ENCODE assay signal across 23 mouse cellular contexts in the genomic region with DNA sequence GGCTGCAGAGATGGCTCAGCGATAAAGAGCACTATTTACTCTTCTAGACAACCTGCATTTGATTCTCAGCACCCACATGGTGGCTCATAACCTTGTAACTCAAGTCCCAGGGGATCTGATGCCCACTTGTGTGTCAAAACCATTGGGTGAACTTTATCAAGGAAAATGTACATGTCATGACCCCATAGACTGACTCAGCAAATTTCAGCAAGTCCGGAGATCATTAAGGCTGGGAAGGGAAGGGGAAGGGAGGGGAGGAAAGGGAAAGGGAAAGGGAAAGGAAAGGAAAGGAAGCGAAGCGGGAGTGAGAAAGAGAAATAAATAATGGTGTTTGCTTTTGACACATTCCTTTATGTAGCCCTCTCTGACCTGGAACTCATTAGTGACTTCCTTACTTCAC. TPM values are rescaled to one million over a fixed set of nuclear protein-coding genes. Genes with fewer than 3 reads are reported as not detected.
A peak's percentile ranks its signal among the peaks of the same experiment; 100 is the strongest.
DNase-seq lines count a peak whose midpoint lies in the region; ATAC-seq and TF ChIP-seq lines count a peak whose summit lies in the region.
"Had no signal": no experiment of that assay in that cellular context is flagged by ENCODE, and none has a peak within 500 bp of the region (broad histone marks: within the 10 kb centered on the region; RNA-seq: fewer than 3 reads in every experiment).

No protein-coding gene starts in this region.

- DNase-seq in CH12.LX (ENCODE audit: extremely low read depth) = no peak
- DNase-seq in liver, embryonic 13.5 days = no peak
- no peak for DNase-seq in liver, postnatal 0 days
- DNase-seq in layer of hippocampus, adult 2 months (ENCODE audit: low spot score in 2 of 2) = no peak
- no peak for DNase-seq in adrenal gland, postnatal 25 days
- DNase-seq in right cerebral cortex, adult 18-20 months = no peak
- DNase-seq: adrenal gland, postnatal 10 days; cerebellum, adult 11-12 months; cerebellum, adult 9-10 months; cerebellum, postnatal 25 days; forebrain, postnatal 0 days; gastrocnemius, postnatal 14 days; heart, postnatal 36 days had no signal

- no peak for TF ChIP-seq POLR2A in CH12.LX (IDR thresholded peaks at IDR 0.05; ENCODE audit: low read depth, low read length)

- dilution Hi-C loops in CH12.LX (cut with MboI; ENCODE audit: extremely low pct_ligation_motif_present, extremely low pct_unique_long_range_greater_than_20kb, low sequenced_read_pairs) = no loop called here

- 87% methylated on average over 4 of the region's 4 CpGs for WGBS in liver, embryonic 13.5 days (ENCODE audit: insufficient replicate concordance)
- WGBS in liver, postnatal 0 days (ENCODE audit: insufficient replicate concordance) = 81% methylated on average over 4 of the region's 4 CpGs

- in situ Hi-C loops in CH12.LX (cut with MboI; ENCODE audit: low pct_ligation_motif_present, low pct_unique_long_range_greater_than_20kb, low sequenced_read_pairs) = no loop called here

- no peak for TF ChIP-seq CTCF in CH12.LX (conservative IDR thresholded peaks at IDR 0.05 in 1 of 2, IDR thresholded peaks at IDR 0.05 in 1 of 2; ENCODE audit: low read depth in 2 of 2, low read length in 2 of 2)
- no peak for TF ChIP-seq CTCF in liver, postnatal 0 days (IDR thresholded peaks at IDR 0.05; ENCODE audit: low read depth)
- TF ChIP-seq CTCF in layer of hippocampus, adult 2 months (conservative IDR thresholded peaks at IDR 0.05) = no peak

- H3K79me2 ChIP-seq in CH12.LX (replicated peaks; ENCODE audit: control insufficient read depth, extremely low read depth, insufficient read depth, poor library complexity, severe bottlenecking) = no peaks in the 10 kb centered on the region

- no peak for TF ChIP-seq EP300 in CH12.LX (IDR thresholded peaks at IDR 0.05; ENCODE audit: low read length)
- no peak for TF ChIP-seq EP300 in liver, postnatal 0 days (IDR thresholded peaks at IDR 0.05; ENCODE audit: low read depth)

- no peak overlapping the region for H3K4me2 ChIP-seq in CH12.LX (ENCODE audit: insufficient read depth, low read depth, poor library complexity, severe bottlenecking)
- no peak overlapping the region for H3K4me2 ChIP-seq in liver, embryonic 13.5 days
- H3K4me2 ChIP-seq in liver, postnatal 0 days (ENCODE audit: low read depth, low read length) = no peak overlapping the region
- H3K4me2 ChIP-seq: embryonic facial prominence, embryonic 12.5 days; forebrain, embryonic 13.5 days; hindbrain, embryonic 15.5 days had no signal

- peaks cover 2 to 26% of the 10 kb centered on the region in 2 experiments; a peak in 2 of 4 replicates for H3K4me1 ChIP-seq in CH12.LX (ENCODE audit: control insufficient read depth in 1 of 2, insufficient read depth in 2 of 2)
- peaks cover 37% of the 10 kb centered on the region for H3K4me1 ChIP-seq in liver, embryonic 13.5 days (replicated peaks)
- peaks cover 27% of the 10 kb centered on the region for H3K4me1 ChIP-seq in liver, postnatal 0 days (ENCODE audit: insufficient read depth)
- H3K4me1 ChIP-seq: hindbrain, embryonic 15.5 days had no signal

- H3K4me3 ChIP-seq in CH12.LX (replicated peaks in 1 of 3; ENCODE audit: low read depth in 2 of 3, low read length in 2 of 3, poor library complexity in 1 of 3) = no peak overlapping the region
- no peak overlapping the region for H3K4me3 ChIP-seq in liver, embryonic 13.5 days (replicated peaks)
- H3K4me3 ChIP-seq in liver, postnatal 0 days (ENCODE audit: low read depth, low read length) = no peak overlapping the region
- no peak overlapping the region for H3K4me3 ChIP-seq in layer of hippocampus, adult 2 months
- H3K4me3 ChIP-seq: embryonic facial prominence, embryonic 12.5 days; forebrain, embryonic 13.5 days; heart, embryonic 13.5 days; hindbrain, embryonic 15.5 days had no signal

- H3K36me3 ChIP-seq in CH12.LX (replicated peaks in 1 of 2; ENCODE audit: control insufficient read depth in 1 of 2, insufficient read depth in 1 of 2, low read length in 1 of 2) = peaks cover 17 to 55% of the 10 kb centered on the region in 2 experiments
- peaks cover 11% of the 10 kb centered on the region for H3K36me3 ChIP-seq in liver, embryonic 13.5 days
- peaks cover 12% of the 10 kb centered on the region for H3K36me3 ChIP-seq in liver, postnatal 0 days (replicated peaks; ENCODE audit: insufficient read depth, low read length)
- H3K36me3 ChIP-seq: embryonic facial prominence, embryonic 12.5 days had no signal

- H3K9me3 ChIP-seq in CH12.LX (replicated peaks; ENCODE audit: low read length) = no peaks in the 10 kb centered on the region
- H3K9me3 ChIP-seq in liver, embryonic 13.5 days (replicated peaks) = no peaks in the 10 kb centered on the region
- H3K9me3 ChIP-seq in liver, postnatal 0 days (ENCODE audit: low read length) = no peaks in the 10 kb centered on the region
- H3K9me3 ChIP-seq: embryonic facial prominence, embryonic 12.5 days; forebrain, embryonic 13.5 days; G1E; heart, embryonic 13.5 days; hindbrain, embryonic 15.5 days had no signal

- TF ChIP-seq RAD21 in CH12.LX (IDR thresholded peaks at IDR 0.05; ENCODE audit: low read depth, low read length) = no peak

- ATAC-seq in erythroblast, adult 5-6 weeks (replicated peaks; ENCODE audit: low FRiP score, poor library complexity, severe bottlenecking) = peak; percentile 35; the same call in 1 of the 2 replicates
- ATAC-seq in liver, embryonic 13.5 days (ENCODE audit: low read depth) = 0 out of 2 replicates have a peak, but pooled peaks have one; percentile 27
- no peak for ATAC-seq in liver, postnatal 0 days
- ATAC-seq: forebrain, embryonic 13.5 days; forebrain, postnatal 0 days had no signal

- no peak overlapping the region for H3K27ac ChIP-seq in CH12.LX (ENCODE audit: insufficient read depth, low read depth)
- H3K27ac ChIP-seq in liver, embryonic 13.5 days = peak overlapping the region; percentile 78
- peak overlapping the region; percentile 8; the same call in 1 of the 2 replicates for H3K27ac ChIP-seq in liver, postnatal 0 days (ENCODE audit: low read depth)
- H3K27ac ChIP-seq in layer of hippocampus, adult 2 months = no peak overlapping the region
- H3K27ac ChIP-seq: embryonic facial prominence, embryonic 12.5 days; forebrain, embryonic 13.5 days; heart, embryonic 13.5 days; hindbrain, embryonic 15.5 days had no signal

- no peak overlapping the region for H3K9ac ChIP-seq in CH12.LX (ENCODE audit: insufficient read depth, low read depth)
- H3K9ac ChIP-seq in liver, embryonic 13.5 days = no peak overlapping the region
- H3K9ac ChIP-seq in liver, postnatal 0 days (replicated peaks) = no peak overlapping the region
- H3K9ac ChIP-seq: embryonic facial prominence, embryonic 12.5 days; forebrain, embryonic 13.5 days; forebrain, postnatal 0 days; heart, embryonic 13.5 days; hindbrain, embryonic 15.5 days had no signal

- H3K27me3 ChIP-seq in CH12.LX (replicated peaks) = no peaks in the 10 kb centered on the region
- H3K27me3 ChIP-seq in liver, embryonic 13.5 days = no peaks in the 10 kb centered on the region
- H3K27me3 ChIP-seq in liver, postnatal 0 days (ENCODE audit: insufficient read depth, low read length) = no peaks in the 10 kb centered on the region
- H3K27me3 ChIP-seq: embryonic facial prominence, embryonic 12.5 days; forebrain, embryonic 13.5 days; heart, embryonic 13.5 days; hindbrain, embryonic 15.5 days had no signal

RNA-seq across cellular contexts. Expression of gene Dnajb7, which starts 10.0 kb away (rescaled TPM):
- total RNA-seq in CH12.LX (2012; rRNA removed) (not detected in 2 replicates), CH12.LX (2014; rRNA removed) (not detected in 2 replicates)
- not detected in 2 replicates for polyA plus RNA-seq in CH12.LX (2012; ENCODE audit: insufficient read length, low read depth)
- not detected in 2 replicates for total RNA-seq in erythroblast, adult 5-6 weeks (2015; ENCODE audit: low replicate concordance)
- total RNA-seq in erythroblast, adult 5-6 weeks (2017; ENCODE audit: low replicate concordance) = not detected in 2 replicates
- 0.92 and 0.95 TPM in 2 replicates for polyA plus RNA-seq in liver, embryonic 13.5 days (2015; fragmentation: Nextera tagmentation; extraction: Ambion mirVana)
- 0.18 and 0.40 TPM in 2 replicates for polyA plus RNA-seq in liver, postnatal 0 days (2015; fragmentation: Nextera tagmentation; extraction: Ambion mirVana)
- total RNA-seq in layer of hippocampus, adult 2 months (2021) = not detected
- total RNA-seq in adrenal gland, postnatal 25 days (2021) = not detected in 2 replicates
- total RNA-seq: adrenal gland, postnatal 10 days; forebrain, postnatal 0 days; gastrocnemius, adult 18-20 months; gastrocnemius, postnatal 14 days; granulocyte monocyte progenitor cell, adult 5-6 weeks; heart, adult 8-10 months; heart, postnatal 36 days had no signal
- polyA plus RNA-seq: cortical plate, adult 2 months; G1E had no signal

RNA-seq across cellular contexts. Expression of gene Xpnpep3, which starts 18.1 kb away (rescaled TPM):
- total RNA-seq in CH12.LX (2012; rRNA removed) (5.2 and 6.3 TPM in 2 replicates), CH12.LX (2014; rRNA removed) (4.3 TPM in 2 replicates)
- 6.0 TPM in 2 replicates for polyA plus RNA-seq in CH12.LX (2012; ENCODE audit: insufficient read length, low read depth)
- total RNA-seq in erythroblast, adult 5-6 weeks (2015; ENCODE audit: low replicate concordance) = 0.63 and 3.8 TPM in 2 replicates
- 3.3 and 7.2 TPM in 2 replicates for total RNA-seq in erythroblast, adult 5-6 weeks (2017; ENCODE audit: low replicate concordance)
- polyA plus RNA-seq in liver, embryonic 13.5 days (2015; fragmentation: Nextera tagmentation; extraction: Ambion mirVana) = 6.2 and 7.7 TPM in 2 replicates
- polyA plus RNA-seq in liver, postnatal 0 days (2015; fragmentation: Nextera tagmentation; extraction: Ambion mirVana) = 3.9 and 4.3 TPM in 2 replicates
- total RNA-seq in layer of hippocampus, adult 2 months (2021) = 10 to 100 TPM; 17.0 to 17.9 TPM
- 19.4 and 26.1 TPM in 2 replicates for total RNA-seq in adrenal gland, postnatal 25 days (2021)

RNA-seq across cellular contexts. Expression of gene St13, which starts 18.2 kb away (rescaled TPM):
- total RNA-seq in CH12.LX (2012; rRNA removed) = 192 and 231 TPM in 2 replicates
- 208 and 231 TPM in 2 replicates for total RNA-seq in CH12.LX (2014; rRNA removed)
- 646 and 822 TPM in 2 replicates for polyA plus RNA-seq in CH12.LX (2012; ENCODE audit: insufficient read length, low read depth)
- total RNA-seq in erythroblast, adult 5-6 weeks (2015; ENCODE audit: low replicate concordance) = 14.8 and 48.3 TPM in 2 replicates
- 27.7 and 35.1 TPM in 2 replicates for total RNA-seq in erythroblast, adult 5-6 weeks (2017; ENCODE audit: low replicate concordance)
- 77.9 and 98.0 TPM in 2 replicates for polyA plus RNA-seq in liver, embryonic 13.5 days (2015; fragmentation: Nextera tagmentation; extraction: Ambion mirVana)
- 59.8 and 62.6 TPM in 2 replicates for polyA plus RNA-seq in liver, postnatal 0 days (2015; fragmentation: Nextera tagmentation; extraction: Ambion mirVana)
- total RNA-seq in layer of hippocampus, adult 2 months (2021) = 100 to 1,000 TPM; 163 to 171 TPM
- 230 and 325 TPM in 2 replicates for total RNA-seq in adrenal gland, postnatal 25 days (2021)

RNA-seq across cellular contexts. Expression of gene Rbx1, which starts 48.0 kb away (rescaled TPM):
- total RNA-seq in CH12.LX (2012; rRNA removed) = 238 and 249 TPM in 2 replicates
- 177 and 178 TPM in 2 replicates for total RNA-seq in CH12.LX (2014; rRNA removed)
- 151 and 184 TPM in 2 replicates for polyA plus RNA-seq in CH12.LX (2012; ENCODE audit: insufficient read length, low read depth)
- 52.7 and 66.1 TPM in 2 replicates for total RNA-seq in erythroblast, adult 5-6 weeks (2015; ENCODE audit: low replicate concordance)
- 38.1 and 39.2 TPM in 2 replicates for total RNA-seq in erythroblast, adult 5-6 weeks (2017; ENCODE audit: low replicate concordance)
- 336 and 337 TPM in 2 replicates for polyA plus RNA-seq in liver, embryonic 13.5 days (2015; fragmentation: Nextera tagmentation; extraction: Ambion mirVana)
- 234 and 241 TPM in 2 replicates for polyA plus RNA-seq in liver, postnatal 0 days (2015; fragmentation: Nextera tagmentation; extraction: Ambion mirVana)
- total RNA-seq in layer of hippocampus, adult 2 months (2021) = 100 to 1,000 TPM; 124 to 137 TPM
- total RNA-seq in adrenal gland, postnatal 25 days (2021) = 107 and 141 TPM in 2 replicates

RNA-seq across cellular contexts. Expression of gene Slc25a17, which starts 57.5 kb away (rescaled TPM):
- total RNA-seq in CH12.LX (2012; rRNA removed) (46.0 and 48.0 TPM in 2 replicates), CH12.LX (2014; rRNA removed) (99.4 and 100 TPM in 2 replicates)
- polyA plus RNA-seq in CH12.LX (2012; ENCODE audit: insufficient read length, low read depth) = 69.6 and 76.9 TPM in 2 replicates
- total RNA-seq in erythroblast, adult 5-6 weeks (2015; ENCODE audit: low replicate concordance) = 19.2 and 23.4 TPM in 2 replicates
- total RNA-seq in erythroblast, adult 5-6 weeks (2017; ENCODE audit: low replicate concordance) = 19.5 and 25.1 TPM in 2 replicates
- 44.9 and 49.5 TPM in 2 replicates for polyA plus RNA-seq in liver, embryonic 13.5 days (2015; fragmentation: Nextera tagmentation; extraction: Ambion mirVana)
- polyA plus RNA-seq in liver, postnatal 0 days (2015; fragmentation: Nextera tagmentation; extraction: Ambion mirVana) = 37.8 and 38.6 TPM in 2 replicates
- total RNA-seq in layer of hippocampus, adult 2 months (2021) = 10 to 100 TPM; 41.5 to 47.6 TPM
- 82.7 and 85.5 TPM in 2 replicates for total RNA-seq in adrenal gland, postnatal 25 days (2021)

Comparison
In these comparisons a context has a peak if more than half of its experiments do, and no peak if none do; other contexts are left out.
1. H3K27ac ChIP-seq: peak in liver, embryonic 13.5 days (single experiment) and liver, postnatal 0 days (single experiment); none in CH12.LX (single experiment) and layer of hippocampus, adult 2 months (single experiment).